Mouse (Mus musculus): Measurements from ENCODE around the gene Rpusd3. TPM values are rescaled to one million over a fixed set of nuclear protein-coding genes. Genes with fewer than 3 reads are reported as not detected.

Rpusd3 gene
- polyA plus RNA-seq, 1 experiment from 2014 or later = 24.4 TPM

DNA sequence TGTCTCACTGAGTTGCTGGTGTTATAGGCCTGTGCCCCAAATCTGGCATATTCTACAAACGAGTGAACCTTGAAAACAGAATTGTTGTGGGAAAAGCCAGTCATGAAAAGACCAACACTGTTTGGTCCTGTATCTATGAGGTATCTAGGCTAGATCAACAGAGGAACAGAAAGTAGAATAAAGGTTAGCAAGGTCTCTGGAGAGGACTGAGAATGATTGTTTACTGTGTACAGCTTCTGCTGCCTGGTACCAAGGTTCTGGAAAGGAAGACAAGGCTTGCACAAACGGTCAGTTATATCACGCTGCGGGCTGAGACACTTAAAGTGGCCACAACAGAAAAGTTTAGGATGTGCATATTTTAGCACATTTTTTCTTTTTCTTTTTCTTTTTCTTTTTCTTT, 7.6 kb upstream of the Rpusd3 start:
- Histone ChIP-seq H3K36me3 (ENCODE audit: insufficient read depth, low read length) (no peaks in the 10 kb centered on the region), H3K27ac (no peak overlapping the region), H3K27me3 (ENCODE audit: insufficient read depth, low read length) (no peaks in the 10 kb centered on the region), H3K4me3 (replicated peaks; ENCODE audit: low read depth, low read length) (no peak overlapping the region), H3K9me3 (replicated peaks; ENCODE audit: low read length) (no peaks in the 10 kb centered on the region), H3K4me1 (replicated peaks; ENCODE audit: insufficient read depth, low read length) (no peaks in the 10 kb centered on the region), H3K4me2 (ENCODE audit: low read length) (no peak overlapping the region), H3K9ac (ENCODE audit: low read depth, low read length) (no peak overlapping the region)
- ATAC-seq (replicated peaks; ENCODE audit: low FRiP score, low read depth) (no peak), DNase-seq (ENCODE audit: low spot score) (no peak)
- 92% methylated on average over 4 of the region's 4 CpGs for WGBS
- TF ChIP-seq CTCF (IDR thresholded peaks at IDR 0.05; ENCODE audit: low read depth) = no peak

- no peaks in the 10 kb centered on the region for H3K27me3 ChIP-seq (ENCODE audit: insufficient read depth, low read length)
- no peaks in the 10 kb centered on the region for H3K36me3 ChIP-seq (ENCODE audit: insufficient read depth, low read length)
- H3K4me3 ChIP-seq (replicated peaks; ENCODE audit: low read depth, low read length) = no peak overlapping the region
- H3K27ac ChIP-seq = no peak overlapping the region
- WGBS = 81% methylated on average over 7 of the region's 7 CpGs
- no peaks in the 10 kb centered on the region for H3K4me1 ChIP-seq (replicated peaks; ENCODE audit: insufficient read depth, low read length)
- no peak for ATAC-seq (replicated peaks; ENCODE audit: low FRiP score, low read depth)
- no peak for TF ChIP-seq CTCF (IDR thresholded peaks at IDR 0.05; ENCODE audit: low read depth)
- no peak overlapping the region for H3K9ac ChIP-seq (ENCODE audit: low read depth, low read length)
- H3K9me3 ChIP-seq (replicated peaks; ENCODE audit: low read length) = no peaks in the 10 kb centered on the region
- H3K4me2 ChIP-seq (ENCODE audit: low read length) = no peak overlapping the region
- DNase-seq (ENCODE audit: low spot score) = no peak
These were observed 5.0 kb upstream of the Rpusd3 start for GRCm38 (mm10) chr6:113424187-113424586.

- no peak overlapping the region for H3K4me3 ChIP-seq (replicated peaks; ENCODE audit: low read depth, low read length)
- WGBS = 73% methylated on average over 4 of the region's 4 CpGs
These were observed 3.9 kb upstream of the Rpusd3 start for GRCm38 (mm10) chr6:113423000-113423399.

DNA sequence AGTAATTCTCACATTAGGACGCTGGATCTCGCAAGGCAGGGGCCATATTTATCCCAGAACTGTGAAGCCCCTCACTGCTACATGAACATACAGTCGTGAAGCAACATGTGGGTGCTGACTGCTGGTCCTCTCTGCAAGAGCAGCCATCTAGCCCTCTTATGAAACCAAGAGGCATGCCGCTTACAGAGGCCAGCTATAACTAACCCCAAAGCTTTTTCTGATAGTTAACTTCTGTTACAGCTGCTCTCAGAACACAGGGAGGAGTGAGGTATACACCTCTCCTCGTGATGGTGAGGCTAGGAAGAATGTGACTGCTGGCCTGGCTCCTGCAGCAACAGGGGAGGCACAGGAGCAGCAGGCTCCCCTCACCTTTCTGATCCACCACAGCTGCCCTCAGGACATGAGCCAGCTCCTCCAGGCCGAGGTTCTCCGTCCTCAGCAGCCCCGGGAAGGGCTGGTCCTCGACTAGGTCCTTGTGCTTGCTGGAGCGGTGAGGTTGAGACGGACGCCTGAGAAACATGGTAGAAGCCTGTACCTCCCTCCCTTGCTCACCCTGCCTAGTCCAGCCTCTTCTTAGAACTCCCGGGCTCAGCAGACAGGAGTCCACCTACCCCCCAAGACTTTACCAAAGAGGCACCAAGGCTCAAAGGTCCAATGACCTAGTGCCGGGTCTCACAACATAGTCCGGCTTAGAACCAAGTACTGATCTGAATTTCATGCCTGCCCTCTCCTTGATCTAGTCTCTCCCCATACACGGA, 520 bp downstream of the Rpusd3 start:
- H3K27ac ChIP-seq = peak overlapping the region; percentile 72
- ATAC-seq (replicated peaks; ENCODE audit: low FRiP score, low read depth) = peak; percentile 80
- peak; percentile 53 for DNase-seq (ENCODE audit: low spot score)
- 8% methylated on average over 16 of the region's 16 CpGs for WGBS
- H3K4me3 ChIP-seq (replicated peaks; ENCODE audit: low read depth, low read length) = peak overlapping the region; percentile 56
- peaks cover 11% of the 10 kb centered on the region; the same call in 1 of the 2 replicates for H3K36me3 ChIP-seq (ENCODE audit: insufficient read depth, low read length)
- H3K27me3 ChIP-seq (ENCODE audit: insufficient read depth, low read length) = no peaks in the 10 kb centered on the region
- H3K4me1 ChIP-seq (replicated peaks; ENCODE audit: insufficient read depth, low read length) = peaks cover 7% of the 10 kb centered on the region
- H3K9me3 ChIP-seq (replicated peaks; ENCODE audit: low read length) = no peaks in the 10 kb centered on the region
- peak overlapping the region; percentile 75 for H3K4me2 ChIP-seq (ENCODE audit: low read length)
- peak overlapping the region; percentile 55 for H3K9ac ChIP-seq (ENCODE audit: low read depth, low read length)
- TF ChIP-seq CTCF (IDR thresholded peaks at IDR 0.05; ENCODE audit: low read depth) = no peak

More at GRCm38 (mm10) chr6:113423000-113423399, 3.9 kb upstream of the Rpusd3 start:
- H3K9ac ChIP-seq (ENCODE audit: low read depth, low read length) = no peak overlapping the region
- DNase-seq (ENCODE audit: low spot score) = no peak
- H3K9me3 ChIP-seq (replicated peaks; ENCODE audit: low read length) = no peaks in the 10 kb centered on the region
- peaks cover 3% of the 10 kb centered on the region for H3K4me1 ChIP-seq (replicated peaks; ENCODE audit: insufficient read depth, low read length)
- no peaks in the 10 kb centered on the region for H3K27me3 ChIP-seq (ENCODE audit: insufficient read depth, low read length)
- H3K36me3 ChIP-seq (ENCODE audit: insufficient read depth, low read length) = no peaks in the 10 kb centered on the region
- no peak overlapping the region for H3K27ac ChIP-seq
- no peak for TF ChIP-seq CTCF (IDR thresholded peaks at IDR 0.05; ENCODE audit: low read depth)
- H3K4me2 ChIP-seq (ENCODE audit: low read length) = no peak overlapping the region
- ATAC-seq (replicated peaks; ENCODE audit: low FRiP score, low read depth) = no peak

- Histone ChIP-seq H3K36me3 (ENCODE audit: insufficient read depth, low read length) (peaks cover 11% of the 10 kb centered on the region; the same call in 1 of the 2 replicates), H3K4me1 (replicated peaks; ENCODE audit: insufficient read depth, low read length) (peaks cover 7% of the 10 kb centered on the region), H3K4me3 (replicated peaks; ENCODE audit: low read depth, low read length) (no peak overlapping the region), H3K9ac (ENCODE audit: low read depth, low read length) (no peak overlapping the region), H3K27ac (no peak overlapping the region), H3K4me2 (ENCODE audit: low read length) (no peak overlapping the region), H3K27me3 (ENCODE audit: insufficient read depth, low read length) (no peaks in the 10 kb centered on the region), H3K9me3 (replicated peaks; ENCODE audit: low read length) (no peaks in the 10 kb centered on the region)
- 75% methylated on average over 5 of the region's 5 CpGs for WGBS
- no peak for ATAC-seq (replicated peaks; ENCODE audit: low FRiP score, low read depth)
- no peak for DNase-seq (ENCODE audit: low spot score)
- no peak for TF ChIP-seq CTCF (IDR thresholded peaks at IDR 0.05; ENCODE audit: low read depth)
These were observed 2.7 kb downstream of the Rpusd3 start for GRCm38 (mm10) chr6:113416416-113416815.

DNA sequence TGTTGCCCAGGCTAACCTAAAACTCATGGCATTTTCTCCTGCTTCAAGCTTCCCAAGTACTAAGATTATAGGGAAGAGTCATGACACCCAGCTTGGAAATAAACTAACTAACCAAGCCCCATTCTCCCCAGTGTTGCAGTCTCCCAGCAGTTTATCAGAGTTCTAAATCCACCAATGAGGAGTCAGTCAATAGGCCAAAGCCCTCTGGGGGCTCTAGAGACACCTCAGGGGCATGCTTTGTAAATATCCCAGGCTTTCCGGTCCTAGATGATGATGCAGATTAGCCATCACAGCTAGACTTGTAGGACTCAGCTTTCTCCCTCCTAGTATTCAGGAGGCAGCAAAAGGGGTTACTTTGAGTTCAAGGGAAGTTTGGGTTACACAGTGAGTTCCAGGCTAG, 9.1 kb downstream of the Rpusd3 start:
- Histone ChIP-seq H3K36me3 (ENCODE audit: insufficient read depth, low read length) (peaks cover 2% of the 10 kb centered on the region; the same call in 1 of the 2 replicates), H3K9me3 (replicated peaks; ENCODE audit: low read length) (no peaks in the 10 kb centered on the region), H3K27me3 (ENCODE audit: insufficient read depth, low read length) (no peaks in the 10 kb centered on the region), H3K4me1 (replicated peaks; ENCODE audit: insufficient read depth, low read length) (no peaks in the 10 kb centered on the region), H3K4me2 (ENCODE audit: low read length) (no peak overlapping the region), H3K4me3 (replicated peaks; ENCODE audit: low read depth, low read length) (no peak overlapping the region), H3K9ac (ENCODE audit: low read depth, low read length) (no peak overlapping the region), H3K27ac (no peak overlapping the region)
- no peak for TF ChIP-seq CTCF (IDR thresholded peaks at IDR 0.05; ENCODE audit: low read depth)
- ATAC-seq (replicated peaks; ENCODE audit: low FRiP score, low read depth) (no peak), DNase-seq (ENCODE audit: low spot score) (no peak)
- 75% methylated on average over 1 of the region's 1 CpGs for WGBS
